Mouse (Mus musculus) C2C12 (cell line): Measurements from ENCODE around the gene Sipa1l3. TPM values are rescaled to one million over a fixed set of nuclear protein-coding genes. Genes with fewer than 3 reads are reported as not detected.
A peak's percentile ranks its signal among the peaks of the same experiment; 100 is the strongest.

Experiments used
- H3K27me3 ChIP-seq: one replicate; pipeline ENCODE4 v1.6.1; 2011; ENCODE audit not compliant: control insufficient read depth, insufficient read depth, insufficient read length
- H3K36me3 ChIP-seq: one replicate; pipeline ENCODE4 v1.6.1; 2011; ENCODE audit not compliant: control insufficient read depth, insufficient read depth
- H3K4me3 ChIP-seq: one replicate; pipeline ENCODE4 v1.5.1; 2011; ENCODE audit warnings: mild to moderate bottlenecking, control low read depth; ENCODE audit not compliant: poor library complexity, insufficient read depth, severe bottlenecking
- H3K79me2 ChIP-seq: one replicate; pipeline ENCODE4 v1.6.1; 2011; ENCODE audit not compliant: control insufficient read depth, insufficient read depth
- H3K79me3 ChIP-seq: one replicate; pipeline ENCODE4 v1.6.1; 2011; ENCODE audit warnings: low read depth, control low read depth
- H3ac ChIP-seq: one replicate; pipeline ENCODE3; 2011; ENCODE audit warnings: low read depth; ENCODE audit not compliant: control insufficient read depth, insufficient read length
- CEBPB ChIP-seq: IDR thresholded peaks from one replicate; pipeline ENCODE4 v1.6.1; 2011; ENCODE audit warnings: low read depth, mild to moderate bottlenecking, control low read depth, moderate library complexity
- CTCF ChIP-seq: IDR thresholded peaks from one replicate; pipeline ENCODE4 v1.5.1; 2011; ENCODE audit not compliant: control insufficient read depth, insufficient read depth, insufficient read length
- FOSL1 ChIP-seq: IDR thresholded peaks from one replicate; pipeline ENCODE4 v1.8.0; 2011; ENCODE audit warnings: mild to moderate bottlenecking, low read length; ENCODE audit not compliant: poor library complexity, insufficient read depth, severe bottlenecking
- MAX ChIP-seq: IDR thresholded peaks from one replicate; pipeline ENCODE4 v1.6.1; 2011; ENCODE audit warnings: mild to moderate bottlenecking, control low read depth
- MYOD1 ChIP-seq: IDR thresholded peaks from one replicate; pipeline ENCODE4 v1.6.1; 2011; ENCODE audit warnings: low read depth; ENCODE audit not compliant: control insufficient read depth, insufficient read length
- MYOG ChIP-seq: IDR thresholded peaks from one replicate; pipeline ENCODE4 v1.6.1; 2011; ENCODE audit not compliant: control insufficient read depth, insufficient read length; ENCODE audit errors: extremely low read depth
- USF1 ChIP-seq: IDR thresholded peaks from one replicate; pipeline ENCODE4 v1.6.1; 2011; ENCODE audit warnings: low read depth, mild to moderate bottlenecking, control low read depth, moderate library complexity
- polyA plus RNA-seq: library from polyadenylated mRNA; unstranded; fragments of >200 nt; fragmentation: generic; extraction: Trizol; gene quantifications from one replicate; pipeline ENCODE4 v1.2.1, GENCODE M21; 2012; ENCODE audit warnings: missing spikeins

Sipa1l3 gene
- polyA plus RNA-seq, 1 experiment = 30.1 TPM

- Histone ChIP-seq H3K4me3 (no peak overlapping the region), H3K79me2 (peaks cover 14% of the 10 kb centered on the region), H3ac (no peak overlapping the region), H3K79me3 (peaks cover 10% of the 10 kb centered on the region), H3K36me3 (no peaks in the 10 kb centered on the region), H3K27me3 (no peaks in the 10 kb centered on the region)
- TF ChIP-seq CTCF (peak; percentile 78), FOSL1 (no peak)
Measured at GRCm38 (mm10) chr7:29521841-29522575, 3.6 kb upstream of the Sipa1l3 start.

- Histone ChIP-seq H3K79me3 (peaks cover 16% of the 10 kb centered on the region), H3K27me3 (no peaks in the 10 kb centered on the region), H3ac (no peak overlapping the region), H3K36me3 (no peaks in the 10 kb centered on the region), H3K4me3 (no peak overlapping the region), H3K79me2 (peaks cover 21% of the 10 kb centered on the region)
- no peak for TF ChIP-seq MYOG
- no peak for TF ChIP-seq MAX
- TF ChIP-seq USF1 = no peak
- no peak for TF ChIP-seq CTCF
Measured at GRCm38 (mm10) chr7:29521365-29521764, 2.9 kb upstream of the Sipa1l3 start.

- H3ac ChIP-seq = no peak overlapping the region
- no peak for TF ChIP-seq MYOG
- no peak for TF ChIP-seq MAX
- no peak for TF ChIP-seq USF1
- TF ChIP-seq FOSL1 = no peak
- TF ChIP-seq MYOD1 = no peak
- H3K79me2 ChIP-seq = peaks cover 26% of the 10 kb centered on the region
Measured at GRCm38 (mm10) chr7:29520794-29521193, 2.4 kb upstream of the Sipa1l3 start.

GRCm38 (mm10) chr7:29519211-29519550 is 740 bp upstream of the Sipa1l3 start:
- peak overlapping the region; percentile 56 for H3ac ChIP-seq
- TF ChIP-seq MYOD1 (no peak), CTCF (no peak), CEBPB (no peak), FOSL1 (no peak), MAX (no peak), MYOG (no peak)
- H3K27me3 ChIP-seq = no peaks in the 10 kb centered on the region
- H3K4me3 ChIP-seq = peak overlapping the region; percentile 75
- peaks cover 38% of the 10 kb centered on the region for H3K79me3 ChIP-seq
- peaks cover 43% of the 10 kb centered on the region for H3K79me2 ChIP-seq
- no peaks in the 10 kb centered on the region for H3K36me3 ChIP-seq

More at GRCm38 (mm10) chr7:29520794-29521193, 2.4 kb upstream of the Sipa1l3 start:
- Histone ChIP-seq H3K79me3 (peaks cover 22% of the 10 kb centered on the region), H3K4me3 (no peak overlapping the region), H3K36me3 (no peaks in the 10 kb centered on the region), H3K27me3 (no peaks in the 10 kb centered on the region)

- Histone ChIP-seq H3K79me3 (peaks cover 49% of the 10 kb centered on the region), H3K36me3 (no peaks in the 10 kb centered on the region), H3K79me2 (peaks cover 54% of the 10 kb centered on the region), H3K4me3 (peak overlapping the region; percentile 75), H3ac (peak overlapping the region; percentile 93), H3K27me3 (no peaks in the 10 kb centered on the region)
- no peak for TF ChIP-seq CEBPB
- TF ChIP-seq FOSL1 = no peak
- TF ChIP-seq MYOG = no peak
- TF ChIP-seq CTCF = no peak
- no peak for TF ChIP-seq MYOD1
- no peak for TF ChIP-seq MAX
- no peak for TF ChIP-seq USF1
Measured at GRCm38 (mm10) chr7:29518054-29518420, 404 bp downstream of the Sipa1l3 start.

GRCm38 (mm10) chr7:29517178-29517577 is 1.3 kb downstream of the Sipa1l3 start:
- H3ac ChIP-seq = peak overlapping the region; percentile 53
- peaks cover 61% of the 10 kb centered on the region for H3K79me2 ChIP-seq
- peaks cover 56% of the 10 kb centered on the region for H3K79me3 ChIP-seq
- TF ChIP-seq MYOD1 (no peak), MAX (no peak), FOSL1 (no peak)
- H3K27me3 ChIP-seq = no peaks in the 10 kb centered on the region
- H3K36me3 ChIP-seq = no peaks in the 10 kb centered on the region
- H3K4me3 ChIP-seq = peak overlapping the region; percentile 75

GRCm38 (mm10) chr7:29515652-29516051 is 2.8 kb downstream of the Sipa1l3 start:
- H3K79me2 ChIP-seq = peaks cover 75% of the 10 kb centered on the region
- TF ChIP-seq MAX (no peak), MYOG (no peak), CEBPB (no peak), MYOD1 (no peak), CTCF (no peak), FOSL1 (no peak), USF1 (no peak)

More at GRCm38 (mm10) chr7:29515652-29516051, 2.8 kb downstream of the Sipa1l3 start:
- Histone ChIP-seq H3K27me3 (no peaks in the 10 kb centered on the region), H3K4me3 (no peak overlapping the region), H3K79me3 (peaks cover 64% of the 10 kb centered on the region), H3K36me3 (no peaks in the 10 kb centered on the region), H3ac (no peak overlapping the region)
